Mouse (Mus musculus) kidney, postnatal 0 days (tissue): Measurements from ENCODE around the gene Clpx. TPM values are rescaled to one million over a fixed set of nuclear protein-coding genes. Genes with fewer than 3 reads are reported as not detected.

Source experiments
- ATAC-seq: fragments of 200-750 bp; cut with Nextera tagmentation; replicated peaks from 2 replicates; pipeline ENCODE4 v1.8.0; 2017; ENCODE audit warnings: low read depth, moderate number of reproducible peaks, moderate TSS enrichment, moderate library complexity; ENCODE audit not compliant: low FRiP score
- DNase-seq: peaks from one replicate; pipeline ENCODE4 v3.0.0-alpha.2; 2016; ENCODE audit warnings: low spot score
- H3K27ac ChIP-seq: fragments of 300-500 bp; sonication (generic); 2 replicates; pipeline ENCODE4 v1.5.1; 2014; ENCODE audit warnings: mild to moderate bottlenecking
- H3K27me3 ChIP-seq: fragments of 300-500 bp; sonication (generic); 2 replicates; pipeline ENCODE4 v1.6.1; 2014; ENCODE audit warnings: low read length, mixed read lengths; ENCODE audit not compliant: insufficient read depth
- H3K36me3 ChIP-seq: fragments of 300-500 bp; sonication (generic); 2 replicates; pipeline ENCODE4 v1.6.1; 2014; ENCODE audit warnings: low read length, mixed read lengths; ENCODE audit not compliant: insufficient read depth
- H3K4me1 ChIP-seq: fragments of 300-500 bp; sonication (generic); replicated peaks from 2 replicates; pipeline ENCODE4 v1.6.1; 2014; ENCODE audit warnings: antibody characterized with exemption, low read length, mixed read lengths; ENCODE audit not compliant: insufficient read depth
- H3K4me2 ChIP-seq: fragments of 300-500 bp; sonication (generic); 2 replicates; pipeline ENCODE4 v1.6.1; 2014; ENCODE audit warnings: mild to moderate bottlenecking, low read length, moderate library complexity, mixed read lengths
- H3K4me3 ChIP-seq: fragments of 300-500 bp; sonication (generic); replicated peaks from 2 replicates; pipeline ENCODE4 v1.5.1; 2014; ENCODE audit warnings: low read depth, low read length
- H3K9ac ChIP-seq: fragments of 300-500 bp; sonication (generic); 2 replicates; pipeline ENCODE4 v1.6.1; 2014; ENCODE audit warnings: low read depth, low read length
- H3K9me3 ChIP-seq: fragments of 300-500 bp; sonication (generic); replicated peaks from 2 replicates; pipeline ENCODE4 v1.6.1; 2016; ENCODE audit warnings: low read length, inconsistent platforms, mixed read lengths
- CTCF ChIP-seq: IDR thresholded peaks from 2 replicates; pipeline ENCODE4 v1.5.1; 2016; ENCODE audit warnings: antibody characterized with exemption, low read depth, mild to moderate bottlenecking, moderate library complexity
- WGBS: fragments of 180-500 bp; shearing (Covaris S2); extraction: QIAGEN DNeasy Blood & Tissue Kit; methylation state at CpG from one replicate; pipeline ENCODE4 v1.1.7; 2014; 5-methylcytosine and 5-hydroxymethylcytosine counted together
- polyA plus RNA-seq: library from polyadenylated mRNA; unstranded; fragments of >200 nt; fragmentation: Nextera tagmentation; extraction: Ambion mirVana; gene quantifications from 2 replicates; pipeline ENCODE4 v1.2.1, GENCODE M21; 2015

Clpx gene
- polyA plus RNA-seq, 1 experiment from 2014 or later, result 62.3 TPM

DNA sequence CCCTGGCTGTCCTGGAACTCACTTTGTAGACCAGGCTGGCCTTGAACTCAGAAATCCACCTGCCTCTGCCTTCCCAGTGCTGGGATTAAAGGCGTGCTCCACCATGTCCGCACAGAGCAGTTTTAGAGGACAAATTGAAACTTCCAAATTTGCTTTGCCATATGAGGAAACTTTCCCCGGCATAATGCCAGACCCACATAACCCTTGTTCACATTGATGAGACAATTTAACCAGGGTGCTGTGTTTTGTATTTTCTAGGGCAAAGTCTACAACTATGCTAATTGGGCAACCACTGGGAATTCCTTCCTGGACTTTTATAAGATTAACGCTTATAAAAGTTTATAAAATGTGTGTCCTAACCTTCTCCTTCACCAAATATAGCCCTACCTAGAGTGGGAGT lies 4.1 kb upstream of the Clpx start:
- H3K27ac ChIP-seq, result no peak overlapping the region
- no peak for TF ChIP-seq CTCF
- H3K4me2 ChIP-seq, result no peak overlapping the region
- H3K9me3 ChIP-seq, result no peaks in the 10 kb centered on the region
- H3K27me3 ChIP-seq, result no peaks in the 10 kb centered on the region
- H3K4me3 ChIP-seq, result no peak overlapping the region
- H3K36me3 ChIP-seq, result no peaks in the 10 kb centered on the region
- DNase-seq, result no peak
- no peak overlapping the region for H3K9ac ChIP-seq
- H3K4me1 ChIP-seq, result 0 out of 2 replicates have a peak, but pooled peaks cover 4% of the 10 kb centered on the region
- WGBS, result 86% methylated on average over 4 of the region's 4 CpGs
- no peak for ATAC-seq

DNA sequence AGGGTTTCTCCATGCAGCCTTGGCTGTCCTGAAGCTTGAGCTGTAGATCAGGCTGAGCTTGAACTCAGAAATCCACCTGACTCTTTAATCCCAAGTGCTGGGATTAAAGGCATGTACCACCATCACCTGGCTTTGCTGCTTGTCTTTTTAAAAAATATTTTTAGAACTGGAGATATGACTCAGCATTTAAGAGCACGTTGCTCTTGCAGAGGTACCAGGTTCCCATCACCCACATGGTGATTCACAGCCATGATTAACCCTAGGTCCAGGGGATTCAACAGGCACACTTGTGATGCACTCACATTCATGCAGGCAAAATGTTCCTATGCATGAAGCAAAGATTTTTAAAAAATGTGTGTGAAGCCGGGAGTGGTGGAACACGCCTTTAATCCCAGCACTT lies 1.6 kb upstream of the Clpx start:
- Histone ChIP-seq H3K27ac (no peak overlapping the region), H3K36me3 (no peaks in the 10 kb centered on the region), H3K9ac (no peak overlapping the region), H3K4me3 (no peak overlapping the region), H3K4me1 (0 out of 2 replicates have a peak, but pooled peaks cover 8% of the 10 kb centered on the region), H3K4me2 (no peak overlapping the region), H3K27me3 (no peaks in the 10 kb centered on the region), H3K9me3 (no peaks in the 10 kb centered on the region)
- ATAC-seq, result no peak
- no peak for TF ChIP-seq CTCF
- 86% methylated on average over 3 of the region's 3 CpGs for WGBS
- DNase-seq, result no peak

DNA sequence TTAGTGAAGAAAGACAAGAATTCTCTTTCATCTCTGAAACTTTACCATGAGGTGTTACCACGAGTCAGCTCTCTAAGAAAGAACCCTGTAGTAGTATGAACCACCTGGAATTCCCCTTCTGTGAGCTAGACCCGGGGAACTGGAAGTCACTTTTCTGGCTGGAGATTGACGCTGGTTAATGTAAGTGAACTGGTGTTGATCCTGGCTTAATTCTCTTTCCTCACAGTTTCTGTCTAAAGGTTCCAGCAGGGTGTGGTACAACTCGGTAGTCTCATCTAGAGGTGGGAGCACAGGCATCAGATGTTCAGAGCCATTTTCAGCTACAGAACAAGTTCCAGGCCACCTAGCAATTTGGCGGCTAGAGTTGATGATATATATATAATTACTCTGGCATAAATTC lies 941 bp upstream of the Clpx start:
- Histone ChIP-seq H3K9ac (peak overlapping the region; percentile 95), H3K4me2 (peak overlapping the region; percentile 75), H3K27me3 (no peaks in the 10 kb centered on the region), H3K4me3 (peak overlapping the region; percentile 81), H3K4me1 (0 out of 2 replicates have a peak, but pooled peaks cover 8% of the 10 kb centered on the region), H3K27ac (peak overlapping the region; percentile 95), H3K9me3 (no peaks in the 10 kb centered on the region), H3K36me3 (no peaks in the 10 kb centered on the region)
- no peak for TF ChIP-seq CTCF
- ATAC-seq (no peak), DNase-seq (peak; percentile 25)
- 14% methylated on average over 5 of the region's 5 CpGs for WGBS

DNA sequence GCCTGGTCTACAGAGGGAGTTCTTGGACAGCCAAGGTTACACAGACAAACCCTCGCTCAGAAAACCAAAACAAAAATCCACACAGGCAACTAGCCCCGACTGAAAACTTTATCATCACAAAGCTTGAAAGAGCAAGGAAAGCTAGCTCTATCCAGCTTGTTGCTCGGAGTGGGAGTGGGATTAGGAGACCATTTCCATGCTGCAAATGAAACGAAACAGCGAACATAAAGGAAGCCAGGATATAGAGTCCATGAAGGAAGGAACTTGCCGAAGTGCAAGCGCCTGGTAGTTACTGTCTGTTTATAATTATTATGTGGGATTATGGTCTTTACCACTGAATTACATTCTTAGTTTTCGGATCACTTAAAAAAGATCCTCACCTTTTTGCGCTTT lies 484 bp upstream of the Clpx start:
- peak overlapping the region; percentile 81 for H3K4me3 ChIP-seq
- H3K4me2 ChIP-seq, result peak overlapping the region; percentile 75
- no peaks in the 10 kb centered on the region for H3K27me3 ChIP-seq
- WGBS, result under 1% methylated on average over 9 of the region's 9 CpGs
- ATAC-seq (no peak; the same call in 1 of the 2 replicates), DNase-seq (no peak)
- H3K36me3 ChIP-seq, result no peaks in the 10 kb centered on the region
- peak overlapping the region; percentile 95 for H3K27ac ChIP-seq
- H3K4me1 ChIP-seq, result 0 out of 2 replicates have a peak, but pooled peaks cover 8% of the 10 kb centered on the region
- peak overlapping the region; percentile 95 for H3K9ac ChIP-seq
- no peak for TF ChIP-seq CTCF
- H3K9me3 ChIP-seq, result no peaks in the 10 kb centered on the region

DNA sequence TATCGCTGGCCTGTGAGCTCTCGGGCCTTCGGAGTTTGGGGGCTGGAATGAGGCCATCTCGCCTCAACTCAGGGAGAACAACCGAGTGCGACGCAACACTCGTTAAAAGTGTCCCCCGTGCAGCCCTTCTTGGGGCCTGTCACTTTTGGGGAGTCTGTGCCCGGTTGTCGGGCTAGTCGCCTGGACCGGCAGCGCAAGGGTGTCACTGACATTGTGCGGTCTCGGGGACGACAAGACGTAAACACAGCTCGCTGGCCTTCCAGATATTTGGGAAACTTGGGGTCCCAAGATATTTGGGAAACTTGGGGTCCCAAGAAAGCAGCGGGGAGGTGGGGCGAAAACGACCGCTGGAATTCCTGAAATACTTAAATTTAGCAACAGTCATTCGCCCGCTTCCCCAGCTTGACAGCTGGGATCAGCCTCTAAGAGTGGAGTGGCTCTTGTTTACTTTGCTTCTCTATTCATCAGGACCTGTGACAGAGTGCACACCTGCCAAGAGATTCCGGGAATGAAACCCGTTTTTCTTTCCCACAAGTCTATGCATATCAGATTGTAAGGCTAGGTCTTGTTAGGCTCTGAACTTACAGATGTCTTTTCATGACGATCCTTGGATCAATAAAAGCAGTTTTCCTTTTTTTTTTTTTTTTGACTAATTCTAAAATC lies 787 bp downstream of the Clpx start:
- ATAC-seq (no peak), DNase-seq (peak; percentile 39)
- 1% methylated on average over 28 of the region's 28 CpGs for WGBS
- Histone ChIP-seq H3K9me3 (no peaks in the 10 kb centered on the region), H3K27ac (peak overlapping the region; percentile 95), H3K4me1 (0 out of 2 replicates have a peak, but pooled peaks cover 8% of the 10 kb centered on the region), H3K27me3 (no peaks in the 10 kb centered on the region), H3K9ac (peak overlapping the region; percentile 95), H3K36me3 (0 out of 2 replicates have a peak, but pooled peaks cover 3% of the 10 kb centered on the region), H3K4me2 (peak overlapping the region; percentile 85), H3K4me3 (peak overlapping the region; percentile 81)
- TF ChIP-seq CTCF, result no peak

DNA sequence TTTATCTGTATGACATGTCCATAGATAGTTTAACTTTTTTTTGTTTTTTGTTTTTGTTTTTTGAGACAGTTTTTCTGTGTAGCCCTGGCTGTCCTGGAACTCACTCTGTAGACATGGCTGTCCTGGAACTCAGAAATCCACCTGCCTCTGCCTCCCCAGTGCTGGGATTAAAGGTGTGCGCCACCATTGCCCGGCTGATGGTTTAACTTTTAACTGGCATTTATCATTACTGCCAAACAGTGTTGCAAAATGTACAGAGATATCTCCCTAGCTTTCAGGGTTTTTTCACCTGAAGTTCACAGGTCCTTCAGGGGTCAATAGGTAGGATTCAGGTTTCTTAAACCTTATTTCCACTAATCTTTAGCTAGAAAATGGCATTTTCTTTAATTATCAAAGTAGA lies 3.0 kb downstream of the Clpx start:
- no peak for TF ChIP-seq CTCF
- Histone ChIP-seq H3K36me3 (0 out of 2 replicates have a peak, but pooled peaks cover 9% of the 10 kb centered on the region), H3K27ac (no peak overlapping the region), H3K27me3 (no peaks in the 10 kb centered on the region), H3K9ac (no peak overlapping the region), H3K4me1 (0 out of 2 replicates have a peak, but pooled peaks cover 8% of the 10 kb centered on the region), H3K4me2 (no peak overlapping the region), H3K9me3 (no peaks in the 10 kb centered on the region), H3K4me3 (no peak overlapping the region)
- ATAC-seq (no peak), DNase-seq (no peak)
- 98% methylated on average over 2 of the region's 2 CpGs for WGBS

DNA sequence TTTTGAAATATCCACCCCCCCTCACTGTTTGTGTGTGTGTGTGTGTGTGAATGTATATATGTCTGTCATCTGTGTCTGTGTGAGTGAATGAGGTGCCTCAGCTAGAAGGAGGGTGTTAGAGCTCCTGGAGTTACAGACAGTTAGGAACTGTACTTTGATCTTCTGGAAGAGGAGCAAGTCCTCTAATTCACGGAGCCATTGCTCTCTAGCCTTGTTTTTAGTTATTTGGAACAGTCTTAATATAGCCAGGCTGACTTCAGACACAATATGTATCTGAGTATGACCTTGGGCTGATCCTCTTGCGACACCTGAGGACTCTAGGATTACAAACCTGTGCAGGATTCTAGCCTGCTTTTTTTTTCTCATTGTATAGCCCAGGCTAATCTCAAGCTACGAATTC lies 4.7 kb downstream of the Clpx start:
- Histone ChIP-seq H3K9ac (no peak overlapping the region), H3K9me3 (no peaks in the 10 kb centered on the region), H3K27me3 (no peaks in the 10 kb centered on the region), H3K36me3 (peaks cover 25% of the 10 kb centered on the region; the same call in 1 of the 2 replicates), H3K4me2 (no peak overlapping the region), H3K4me1 (0 out of 2 replicates have a peak, but pooled peaks cover 4% of the 10 kb centered on the region), H3K27ac (no peak overlapping the region), H3K4me3 (no peak overlapping the region)
- WGBS, result 81% methylated on average over 3 of the region's 3 CpGs
- no peak for TF ChIP-seq CTCF
- DNase-seq (no peak), ATAC-seq (no peak)
